Mouse (Mus musculus): ENCODE measurements at regions not wholly inside any gene's neighbourhood (a gene's known extent, or its start where the extent isn't known, plus 50 kb on each side); places are given as distances from the start of the nearest gene placed in this dataset.

GRCm38 (mm10) chr8:115589721-115590120 is 117.9 kb downstream of the Maf start:
- DNase-seq (ENCODE audit: low spot score, missing footprints) (no peak), ATAC-seq (ENCODE audit: low FRiP score) (no peak)
- Histone ChIP-seq H3K36me3 (ENCODE audit: control insufficient read depth, insufficient read depth, low read length) (no peaks in the 10 kb centered on the region), H3K27me3 (ENCODE audit: control insufficient read depth, insufficient read depth, low read length) (no peaks in the 10 kb centered on the region), H3K27ac (ENCODE audit: low read depth, low read length) (no peak overlapping the region), H3K4me2 (no peak overlapping the region), H3K9me3 (ENCODE audit: control insufficient read depth, low read length) (no peaks in the 10 kb centered on the region), H3K4me1 (ENCODE audit: control insufficient read depth, insufficient read depth, low read length) (no peaks in the 10 kb centered on the region), H3K9ac (ENCODE audit: low read length) (no peak overlapping the region), H3K4me3 (ENCODE audit: low read depth, low read length) (no peak overlapping the region)
- 92% methylated on average over 2 of the region's 2 CpGs for WGBS

DNA sequence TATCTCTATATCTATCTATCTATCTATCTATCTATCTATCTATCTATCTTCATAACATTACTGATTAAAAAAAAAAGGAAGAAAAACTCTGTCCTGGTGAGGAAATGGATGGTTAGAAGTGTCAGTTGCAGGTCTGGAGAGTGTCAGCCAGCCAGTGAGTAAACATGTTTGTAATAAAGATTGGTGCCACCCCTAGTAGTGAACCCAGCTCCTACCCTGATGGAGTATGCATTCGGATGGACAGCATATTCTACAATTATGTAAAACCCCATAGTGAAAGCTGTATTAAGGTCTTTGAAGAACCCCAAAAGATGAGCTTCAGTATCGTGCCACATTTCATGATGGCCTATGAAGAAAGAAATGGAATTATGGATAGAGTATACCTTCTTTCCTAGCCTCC is 118.5 kb downstream of the Maf start:
- H3K4me1 ChIP-seq (ENCODE audit: control insufficient read depth, insufficient read depth, low read length), result no peaks in the 10 kb centered on the region
- DNase-seq (ENCODE audit: low spot score, missing footprints), result no peak
- H3K36me3 ChIP-seq (ENCODE audit: control insufficient read depth, insufficient read depth, low read length), result no peaks in the 10 kb centered on the region
- no peaks in the 10 kb centered on the region for H3K27me3 ChIP-seq (ENCODE audit: control insufficient read depth, insufficient read depth, low read length)
- H3K9ac ChIP-seq (ENCODE audit: low read length), result no peak overlapping the region
- H3K27ac ChIP-seq (ENCODE audit: low read depth, low read length), result no peak overlapping the region
- no peaks in the 10 kb centered on the region for H3K9me3 ChIP-seq (ENCODE audit: control insufficient read depth, low read length)
- H3K4me2 ChIP-seq, result no peak overlapping the region
- WGBS, result 96% methylated on average over 2 of the region's 2 CpGs
- no peak overlapping the region for H3K4me3 ChIP-seq (ENCODE audit: low read depth, low read length)
- no peak for ATAC-seq (ENCODE audit: low FRiP score)

DNA sequence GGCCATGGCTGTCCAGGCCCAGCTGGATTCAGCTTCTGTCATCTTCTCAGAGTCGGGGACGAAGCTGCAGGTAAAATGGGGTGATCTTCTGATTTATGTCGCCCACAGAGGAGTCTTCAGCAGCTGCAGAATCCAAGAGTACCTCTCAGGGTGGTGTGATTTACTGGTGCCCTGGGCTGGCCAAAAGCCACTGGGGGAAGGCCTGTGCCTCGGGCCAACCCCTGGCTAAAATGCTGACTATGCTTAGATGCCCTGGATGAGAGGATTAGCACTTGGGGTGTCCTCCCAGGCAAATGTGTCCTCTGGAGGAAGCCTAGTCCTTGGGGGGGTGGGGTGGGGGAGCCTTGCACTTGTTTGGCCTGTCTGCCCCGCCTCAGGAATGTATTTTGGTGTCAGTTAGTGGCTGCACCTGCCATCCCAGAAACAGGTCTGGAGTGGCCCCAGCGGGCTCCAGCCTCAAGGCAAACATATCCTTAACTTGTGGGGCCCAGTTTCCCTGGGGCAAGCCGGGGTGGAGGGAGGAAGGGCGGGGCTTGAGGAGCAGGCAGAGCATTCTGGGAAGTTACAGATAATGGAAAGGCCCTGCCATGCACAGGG is 123.2 kb downstream of the Maf start:
- DNase-seq (ENCODE audit: low spot score, missing footprints) (no peak), ATAC-seq (ENCODE audit: low FRiP score) (no peak)
- H3K9ac ChIP-seq (ENCODE audit: low read length), result no peak overlapping the region
- WGBS, result 80% methylated on average over 8 of the region's 8 CpGs
- H3K27ac ChIP-seq (ENCODE audit: low read depth, low read length), result no peak overlapping the region
- H3K4me2 ChIP-seq, result no peak overlapping the region
- H3K4me3 ChIP-seq (ENCODE audit: low read depth, low read length), result no peak overlapping the region
- H3K9me3 ChIP-seq (ENCODE audit: control insufficient read depth, low read length), result no peaks in the 10 kb centered on the region
- no peaks in the 10 kb centered on the region for H3K4me1 ChIP-seq (ENCODE audit: control insufficient read depth, insufficient read depth, low read length)
- H3K27me3 ChIP-seq (ENCODE audit: control insufficient read depth, insufficient read depth, low read length), result no peaks in the 10 kb centered on the region
- no peaks in the 10 kb centered on the region for H3K36me3 ChIP-seq (ENCODE audit: control insufficient read depth, insufficient read depth, low read length)

DNA sequence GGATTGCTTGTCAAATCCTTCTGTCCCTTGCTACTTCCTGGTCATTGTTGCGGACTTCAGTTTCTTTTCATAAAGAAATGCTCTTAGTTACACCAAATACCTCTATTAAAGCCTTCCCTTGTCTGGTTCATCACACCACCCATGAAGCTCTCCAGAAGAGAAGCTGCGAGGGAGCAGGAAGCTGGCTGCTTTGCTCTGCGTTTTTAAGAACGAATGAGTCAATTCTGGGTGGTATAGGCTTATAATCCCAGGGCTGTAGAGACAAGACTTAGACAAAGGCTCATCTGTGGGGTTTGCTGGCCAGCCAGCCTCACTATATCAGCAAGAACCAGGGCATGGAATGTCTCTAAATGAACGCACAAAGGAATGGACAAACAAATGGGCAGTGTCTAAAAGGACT is 124.4 kb downstream of the Maf start:
- DNase-seq (ENCODE audit: low spot score, missing footprints) (no peak), ATAC-seq (ENCODE audit: low FRiP score) (no peak)
- Histone ChIP-seq H3K9me3 (ENCODE audit: control insufficient read depth, low read length) (no peaks in the 10 kb centered on the region), H3K36me3 (ENCODE audit: control insufficient read depth, insufficient read depth, low read length) (no peaks in the 10 kb centered on the region), H3K4me2 (no peak overlapping the region), H3K4me1 (ENCODE audit: control insufficient read depth, insufficient read depth, low read length) (no peaks in the 10 kb centered on the region), H3K4me3 (ENCODE audit: low read depth, low read length) (no peak overlapping the region), H3K27me3 (ENCODE audit: control insufficient read depth, insufficient read depth, low read length) (no peaks in the 10 kb centered on the region), H3K9ac (ENCODE audit: low read length) (no peak overlapping the region), H3K27ac (ENCODE audit: low read depth, low read length) (no peak overlapping the region)
- 80% methylated on average over 5 of the region's 5 CpGs for WGBS

- ATAC-seq (ENCODE audit: low FRiP score), result no peak
- Histone ChIP-seq H3K4me1 (ENCODE audit: control insufficient read depth, insufficient read depth, low read length) (no peaks in the 10 kb centered on the region), H3K27me3 (ENCODE audit: control insufficient read depth, insufficient read depth, low read length) (no peaks in the 10 kb centered on the region), H3K27ac (ENCODE audit: low read depth, low read length) (no peak overlapping the region), H3K4me3 (ENCODE audit: low read depth, low read length) (no peak overlapping the region), H3K9me3 (ENCODE audit: control insufficient read depth, low read length) (no peaks in the 10 kb centered on the region), H3K9ac (ENCODE audit: low read length) (no peak overlapping the region), H3K36me3 (ENCODE audit: control insufficient read depth, insufficient read depth, low read length) (no peaks in the 10 kb centered on the region), H3K4me2 (no peak overlapping the region)
- 88% methylated on average over 6 of the region's 6 CpGs for WGBS
- DNase-seq (ENCODE audit: low spot score, missing footprints), result no peak
Observed at GRCm38 (mm10) chr8:115581940-115582517, 125.6 kb downstream of the Maf start.

- Histone ChIP-seq H3K27ac (ENCODE audit: low read depth, low read length) (no peak overlapping the region), H3K4me3 (ENCODE audit: low read depth, low read length) (no peak overlapping the region), H3K36me3 (ENCODE audit: control insufficient read depth, insufficient read depth, low read length) (no peaks in the 10 kb centered on the region), H3K9me3 (ENCODE audit: control insufficient read depth, low read length) (no peaks in the 10 kb centered on the region), H3K4me2 (no peak overlapping the region), H3K9ac (ENCODE audit: low read length) (no peak overlapping the region), H3K4me1 (ENCODE audit: control insufficient read depth, insufficient read depth, low read length) (no peaks in the 10 kb centered on the region), H3K27me3 (ENCODE audit: control insufficient read depth, insufficient read depth, low read length) (no peaks in the 10 kb centered on the region)
- 79% methylated on average over 7 of the region's 7 CpGs for WGBS
- ATAC-seq (ENCODE audit: low FRiP score) (no peak), DNase-seq (ENCODE audit: low spot score, missing footprints) (no peak)
Observed at GRCm38 (mm10) chr8:115568394-115568793, 139.2 kb downstream of the Maf start.

DNA sequence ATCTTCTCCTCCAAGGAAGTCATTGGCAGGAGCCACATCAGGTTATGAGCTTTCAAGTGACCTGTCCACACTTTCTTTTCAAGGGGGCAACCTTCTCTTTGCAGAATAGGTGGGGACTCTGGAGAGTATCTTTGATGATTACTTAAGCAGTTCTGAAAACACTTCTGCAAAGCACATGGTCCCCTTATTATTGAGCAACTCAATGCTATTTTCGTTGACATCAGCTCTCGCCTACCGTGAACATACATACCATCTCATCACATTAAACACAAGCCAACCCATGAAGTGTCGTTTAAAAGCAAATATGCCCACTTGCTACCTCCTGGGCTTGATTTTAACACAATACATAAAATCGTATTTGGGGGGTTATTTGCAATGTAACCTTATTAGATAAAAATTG is 141.8 kb downstream of the Maf start:
- H3K27me3 ChIP-seq (ENCODE audit: control insufficient read depth, insufficient read depth, low read length), result no peaks in the 10 kb centered on the region
- 94% methylated on average over 5 of the region's 5 CpGs for WGBS
- H3K9ac ChIP-seq (ENCODE audit: low read length), result no peak overlapping the region
- H3K4me2 ChIP-seq, result no peak overlapping the region
- no peaks in the 10 kb centered on the region for H3K9me3 ChIP-seq (ENCODE audit: control insufficient read depth, low read length)
- ATAC-seq (ENCODE audit: low FRiP score), result no peak
- H3K36me3 ChIP-seq (ENCODE audit: control insufficient read depth, insufficient read depth, low read length), result no peaks in the 10 kb centered on the region
- DNase-seq (ENCODE audit: low spot score, missing footprints), result no peak
- H3K27ac ChIP-seq (ENCODE audit: low read depth, low read length), result no peak overlapping the region
- H3K4me3 ChIP-seq (ENCODE audit: low read depth, low read length), result no peak overlapping the region
- H3K4me1 ChIP-seq (ENCODE audit: control insufficient read depth, insufficient read depth, low read length), result no peaks in the 10 kb centered on the region

DNA sequence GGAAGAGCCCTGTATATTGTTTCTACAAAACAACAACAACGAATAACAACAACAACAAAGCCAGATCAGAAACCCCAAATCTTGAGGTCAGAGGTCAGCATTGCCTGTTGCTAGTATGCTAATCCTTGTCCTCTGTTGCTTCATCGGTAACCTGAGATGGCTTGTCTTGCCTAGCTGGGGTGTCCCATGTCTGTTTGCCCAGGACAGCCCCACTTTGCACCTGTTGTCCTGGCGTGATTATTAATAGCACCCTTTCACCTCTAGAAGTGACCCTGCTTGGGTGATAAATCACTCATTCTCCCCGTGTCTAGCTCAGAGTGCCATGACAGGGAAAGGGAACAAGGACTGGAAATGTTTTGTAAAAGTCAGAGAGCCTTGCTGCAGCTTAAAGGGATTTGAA is 145.2 kb downstream of the Maf start:
- Histone ChIP-seq H3K4me3 (ENCODE audit: low read depth, low read length) (no peak overlapping the region), H3K4me2 (no peak overlapping the region), H3K9ac (ENCODE audit: low read length) (no peak overlapping the region), H3K4me1 (ENCODE audit: control insufficient read depth, insufficient read depth, low read length) (no peaks in the 10 kb centered on the region), H3K36me3 (ENCODE audit: control insufficient read depth, insufficient read depth, low read length) (no peaks in the 10 kb centered on the region), H3K9me3 (ENCODE audit: control insufficient read depth, low read length) (no peaks in the 10 kb centered on the region), H3K27ac (ENCODE audit: low read depth, low read length) (no peak overlapping the region), H3K27me3 (ENCODE audit: control insufficient read depth, insufficient read depth, low read length) (no peaks in the 10 kb centered on the region)
- no peak for ATAC-seq (ENCODE audit: low FRiP score)
- DNase-seq (ENCODE audit: low spot score, missing footprints), result no peak
- WGBS, result 20% methylated on average over 4 of the region's 4 CpGs

DNA sequence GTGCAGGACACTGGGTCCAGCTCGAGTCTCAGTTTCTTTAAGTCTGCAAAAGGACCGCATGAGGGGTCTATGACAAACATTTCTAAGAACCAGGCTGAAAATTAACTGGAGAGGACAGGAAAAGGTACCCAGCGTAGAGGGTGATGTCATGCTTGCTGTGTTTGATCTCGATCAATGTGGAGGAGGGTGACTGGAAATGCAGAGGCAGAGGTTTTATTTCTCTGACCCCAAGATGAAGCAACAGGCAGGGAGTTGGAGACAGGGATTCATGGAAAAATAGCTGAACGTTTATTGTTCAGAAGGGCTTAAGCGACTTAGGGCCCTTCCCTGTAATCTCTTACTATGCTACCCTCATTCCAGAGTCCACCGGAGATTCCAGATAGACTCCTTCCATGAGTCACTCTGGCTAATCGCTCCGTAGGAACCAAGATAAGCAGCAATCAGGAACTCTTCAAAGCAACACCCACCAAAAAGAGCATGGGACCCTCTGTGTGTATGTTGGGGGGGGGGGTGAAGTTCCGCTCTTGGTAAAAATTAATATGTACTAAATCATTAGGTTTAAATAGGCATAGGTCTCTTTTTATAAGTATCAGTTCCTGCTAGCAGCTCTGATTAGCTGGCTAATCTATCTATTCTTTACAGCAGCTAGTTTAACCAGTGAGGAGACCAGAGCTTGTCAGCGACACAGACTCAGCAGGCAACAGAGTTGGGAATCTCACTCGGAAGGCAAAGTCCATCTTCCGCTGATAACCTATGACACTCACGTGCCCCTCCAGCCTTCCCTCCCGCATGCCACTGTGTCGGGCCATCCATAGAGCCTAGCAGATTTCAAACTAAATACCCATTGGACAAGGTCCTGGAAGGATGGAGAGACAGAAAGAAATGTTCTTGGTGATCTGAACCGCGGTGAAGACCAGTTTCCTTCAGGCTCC is 146.3 kb downstream of the Maf start:
- Histone ChIP-seq H3K27me3 (ENCODE audit: control insufficient read depth, insufficient read depth, low read length) (no peaks in the 10 kb centered on the region), H3K4me3 (ENCODE audit: low read depth, low read length) (no peak overlapping the region), H3K36me3 (ENCODE audit: control insufficient read depth, insufficient read depth, low read length) (no peaks in the 10 kb centered on the region), H3K27ac (ENCODE audit: low read depth, low read length) (no peak overlapping the region), H3K4me2 (no peak overlapping the region), H3K4me1 (ENCODE audit: control insufficient read depth, insufficient read depth, low read length) (no peaks in the 10 kb centered on the region), H3K9ac (ENCODE audit: low read length) (no peak overlapping the region), H3K9me3 (ENCODE audit: control insufficient read depth, low read length) (no peaks in the 10 kb centered on the region)
- ATAC-seq (ENCODE audit: low FRiP score) (no peak), DNase-seq (ENCODE audit: low spot score, missing footprints) (no peak)
- WGBS, result 70% methylated on average over 18 of the region's 18 CpGs
